Mouse (Mus musculus) heart, embryonic 12.5 days (tissue): ENCODE results near the gene Ahnak. TPM values are rescaled to one million over a fixed set of nuclear protein-coding genes. Genes with fewer than 3 reads are reported as not detected.

Source experiments
- ATAC-seq: fragments of 200-750 bp; cut with Nextera tagmentation; 2 replicates; pipeline ENCODE4 v1.8.0; 2017; ENCODE audit warnings: moderate TSS enrichment, moderate library complexity; ENCODE audit not compliant: insufficient number of reproducible peaks, low FRiP score
- H3K27ac ChIP-seq: fragments of 300-500 bp; sonication (generic); 2 replicates; pipeline ENCODE4 v1.5.1; 2016; ENCODE audit warnings: mild to moderate bottlenecking, moderate library complexity; ENCODE audit not compliant: poor library complexity, severe bottlenecking
- H3K27me3 ChIP-seq: fragments of 300-500 bp; sonication (generic); replicated peaks from 2 replicates; pipeline ENCODE4 v1.6.1; 2016; ENCODE audit warnings: mild to moderate bottlenecking, moderate library complexity
- H3K36me3 ChIP-seq: fragments of 300-500 bp; sonication (generic); 2 replicates; pipeline ENCODE4 v1.6.1; 2016; ENCODE audit warnings: mild to moderate bottlenecking, moderate library complexity
- H3K4me1 ChIP-seq: fragments of 300-500 bp; sonication (generic); replicated peaks from 2 replicates; pipeline ENCODE4 v1.6.1; 2016; ENCODE audit warnings: mild to moderate bottlenecking
- H3K4me2 ChIP-seq: fragments of 300-500 bp; sonication (generic); 2 replicates; pipeline ENCODE4 v1.6.1; 2016; ENCODE audit warnings: mild to moderate bottlenecking, moderate library complexity
- H3K4me3 ChIP-seq: fragments of 300-500 bp; sonication (generic); 2 replicates; pipeline ENCODE4 v1.5.1; 2016; ENCODE audit warnings: mild to moderate bottlenecking
- H3K9ac ChIP-seq: fragments of 300-500 bp; sonication (generic); 2 replicates; pipeline ENCODE4 v1.6.1; 2016; ENCODE audit warnings: mild to moderate bottlenecking, moderate library complexity
- H3K9me3 ChIP-seq: fragments of 300-500 bp; sonication (generic); replicated peaks from 2 replicates; pipeline ENCODE4 v1.6.1; 2016; ENCODE audit warnings: mild to moderate bottlenecking, moderate library complexity
- WGBS: fragments of 180-500 bp; shearing (Covaris S2); methylation state at CpG from one replicate; pipeline ENCODE4 v1.1.7; 2016; 5-methylcytosine and 5-hydroxymethylcytosine counted together
- polyA plus RNA-seq: library from polyadenylated mRNA; unstranded; fragments of >200 nt; fragmentation: Nextera tagmentation; extraction: Ambion mirVana; gene quantifications from 2 replicates; pipeline ENCODE4 v1.2.1, GENCODE M21; 2016

Gene Ahnak
- polyA plus RNA-seq, 1 experiment from 2014 or later: 27.1 TPM

DNA sequence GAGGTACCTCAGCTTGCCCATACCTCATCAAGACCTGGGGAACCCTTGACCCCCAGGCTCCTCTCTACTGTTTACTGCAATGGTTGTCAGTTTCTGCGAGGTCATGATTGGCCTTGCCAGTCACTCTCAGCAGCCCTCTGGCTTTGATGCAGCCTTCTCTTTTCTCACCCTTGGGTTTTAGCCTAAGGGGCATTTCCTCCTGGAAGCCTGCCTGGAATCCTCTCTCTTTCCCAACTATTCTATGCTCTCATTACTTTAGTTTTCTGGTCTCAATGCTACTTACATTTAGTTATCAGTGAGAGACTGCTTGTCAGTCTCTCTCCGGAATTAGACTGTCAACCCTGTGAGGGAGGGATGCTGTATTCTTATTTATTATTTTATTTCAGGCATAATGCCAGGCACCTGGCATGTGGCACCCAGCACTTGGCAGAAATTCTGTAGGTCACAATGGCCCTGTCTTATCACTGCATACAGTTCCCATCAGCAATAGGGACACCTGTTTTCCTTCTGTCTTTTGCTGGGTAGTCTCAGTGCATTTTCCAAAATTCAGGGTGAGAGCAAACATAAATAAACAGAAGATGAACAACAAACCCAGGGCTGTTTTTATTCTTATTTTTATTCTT, 40.7 kb downstream of the Ahnak start:
- Histone ChIP-seq H3K9me3 (no peaks in the 10 kb centered on the region), H3K27ac (no peak overlapping the region), H3K4me3 (no peak overlapping the region), H3K4me2 (no peak overlapping the region), H3K36me3 (no peaks in the 10 kb centered on the region), H3K27me3 (no peaks in the 10 kb centered on the region), H3K4me1 (peaks cover 58% of the 10 kb centered on the region), H3K9ac (no peak overlapping the region)
- ATAC-seq: no peak
- 67% methylated on average over 2 of the region's 2 CpGs for WGBS

DNA sequence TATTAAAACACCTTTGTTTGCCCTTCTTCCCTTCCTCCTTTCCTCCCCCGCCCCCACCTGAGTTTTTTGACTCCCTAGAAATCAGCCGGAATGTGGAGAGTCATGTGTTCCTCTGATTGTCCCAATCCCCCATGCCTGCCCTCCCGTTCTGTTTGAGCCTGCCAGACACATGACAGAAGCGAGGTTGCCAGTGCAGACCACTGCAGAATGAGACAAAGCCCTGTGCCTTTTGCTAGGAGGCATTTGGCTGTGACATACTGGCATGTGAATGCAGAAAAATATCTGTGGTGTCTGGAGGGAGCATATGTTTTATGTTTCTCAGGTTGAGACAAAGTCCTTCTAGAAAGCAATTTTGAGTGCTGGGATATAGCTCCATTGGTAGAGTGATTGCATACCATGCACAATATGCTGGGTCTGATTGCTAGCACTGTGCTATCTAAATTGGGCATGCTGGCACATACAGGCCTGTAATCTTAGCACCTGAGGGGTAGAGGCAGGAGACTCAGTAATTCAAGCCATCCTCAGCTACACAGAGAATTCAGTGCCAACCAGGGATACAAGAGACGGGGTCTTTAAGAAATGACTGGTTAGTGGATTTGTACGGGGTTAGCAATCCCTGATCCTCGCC, 43.5 kb downstream of the Ahnak start:
- Histone ChIP-seq H3K36me3 (no peaks in the 10 kb centered on the region), H3K9me3 (no peaks in the 10 kb centered on the region), H3K27ac (no peak overlapping the region), H3K27me3 (no peaks in the 10 kb centered on the region), H3K4me2 (no peak overlapping the region), H3K9ac (no peak overlapping the region), H3K4me1 (peaks cover 36% of the 10 kb centered on the region), H3K4me3 (no peak overlapping the region)
- 61% methylated on average over 7 of the region's 7 CpGs for WGBS
- no peak for ATAC-seq

DNA sequence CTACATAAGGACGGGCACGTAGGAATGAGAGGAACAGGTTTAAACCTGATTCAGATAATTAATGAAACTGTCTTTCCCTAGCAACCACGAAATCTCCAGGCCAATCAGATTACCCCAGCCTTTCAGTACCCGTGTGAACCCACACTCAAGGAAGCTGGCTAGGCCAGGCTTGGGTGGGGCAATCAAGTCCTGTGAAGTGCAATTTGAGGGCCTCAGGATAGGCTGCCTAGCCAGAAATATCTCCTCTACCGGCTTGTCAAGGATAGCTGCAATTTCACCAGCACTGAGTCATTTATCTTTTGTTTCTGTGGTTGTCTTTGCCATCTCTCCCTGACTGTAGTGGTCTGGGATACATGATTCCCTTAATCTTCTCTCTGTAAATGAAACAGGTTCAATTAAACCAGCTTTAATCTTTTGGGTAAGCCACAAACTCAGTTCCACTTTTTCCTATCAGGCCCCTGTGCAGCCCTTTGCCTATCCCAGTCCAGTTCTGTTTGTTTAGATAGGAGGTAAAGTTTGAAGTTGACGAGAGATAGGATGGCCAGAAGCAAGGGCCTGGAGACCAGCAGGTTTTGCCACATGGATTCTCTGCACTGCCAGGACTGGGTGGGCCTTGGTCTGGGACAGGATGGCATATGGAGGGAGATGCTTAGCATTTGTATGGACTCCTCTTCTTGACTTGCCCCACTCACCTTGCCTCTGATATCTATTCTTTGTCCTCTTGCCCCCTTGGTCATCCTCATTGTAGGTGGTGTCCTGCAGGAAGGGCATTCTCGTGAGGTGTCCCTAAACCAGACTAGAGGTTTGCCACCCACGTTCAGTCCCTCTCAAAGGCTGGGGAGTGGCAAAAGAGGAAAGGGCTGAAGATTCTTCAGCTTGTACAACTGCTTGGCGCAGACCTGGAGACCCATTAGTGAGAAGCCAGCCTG, 44.6 kb downstream of the Ahnak start:
- Histone ChIP-seq H3K4me3 (no peak overlapping the region), H3K27ac (no peak overlapping the region), H3K27me3 (no peaks in the 10 kb centered on the region), H3K4me1 (peaks cover 27% of the 10 kb centered on the region), H3K9ac (no peak overlapping the region), H3K9me3 (no peaks in the 10 kb centered on the region), H3K4me2 (no peak overlapping the region), H3K36me3 (no peaks in the 10 kb centered on the region)
- ATAC-seq: no peak; the same call in 1 of the 2 replicates
- 58% methylated on average over 9 of the region's 9 CpGs for WGBS

DNA sequence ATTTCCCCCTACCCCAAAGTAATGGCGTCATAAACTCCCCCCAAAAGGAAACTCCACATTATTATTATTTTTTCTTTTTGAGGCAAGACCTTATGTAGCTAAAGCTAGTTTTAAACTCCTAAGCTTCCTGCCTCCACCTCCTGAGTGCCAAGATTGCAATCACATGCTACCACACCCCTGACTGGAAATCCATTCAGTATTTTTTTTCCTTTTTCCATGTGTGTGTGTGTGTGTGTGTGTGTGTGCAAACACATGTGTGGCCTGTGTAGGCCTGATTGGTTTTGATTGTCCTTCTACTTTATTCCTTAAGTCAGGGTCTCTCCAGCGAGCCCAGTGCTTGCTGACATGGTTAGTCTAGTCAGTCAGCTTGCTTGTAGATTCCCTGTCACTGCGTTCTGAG, 45.4 kb downstream of the Ahnak start:
- 79% methylated on average over 3 of the region's 3 CpGs for WGBS
- Histone ChIP-seq H3K9me3 (no peaks in the 10 kb centered on the region), H3K9ac (no peak overlapping the region), H3K27me3 (no peaks in the 10 kb centered on the region), H3K4me3 (no peak overlapping the region), H3K4me1 (peaks cover 25% of the 10 kb centered on the region), H3K27ac (no peak overlapping the region), H3K4me2 (no peak overlapping the region), H3K36me3 (no peaks in the 10 kb centered on the region)
- no peak for ATAC-seq

DNA sequence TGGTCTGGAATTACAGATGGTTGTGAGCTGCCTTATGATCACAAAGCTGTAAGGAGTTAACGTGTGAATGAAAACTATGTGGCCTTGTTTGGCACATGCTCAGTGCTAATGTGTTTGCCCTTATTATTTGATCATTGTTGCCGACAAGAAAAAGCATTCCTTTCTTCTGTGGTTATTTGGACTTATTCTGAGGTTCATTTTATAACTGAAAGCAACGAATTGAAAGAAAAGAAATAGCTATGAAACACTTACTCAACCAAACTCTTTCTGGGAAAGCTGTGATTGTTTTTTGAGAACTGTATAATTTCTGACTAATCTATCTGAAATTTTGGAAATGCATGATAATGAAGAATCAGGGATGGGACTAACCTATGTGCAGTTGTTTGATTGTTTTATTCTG, 46.0 kb downstream of the Ahnak start:
- no peaks in the 10 kb centered on the region for H3K9me3 ChIP-seq
- H3K4me3 ChIP-seq: no peak overlapping the region
- no peak overlapping the region for H3K4me2 ChIP-seq
- H3K36me3 ChIP-seq: no peaks in the 10 kb centered on the region
- H3K27me3 ChIP-seq: no peaks in the 10 kb centered on the region
- ATAC-seq: no peak
- H3K27ac ChIP-seq: no peak overlapping the region
- H3K9ac ChIP-seq: no peak overlapping the region
- WGBS: 75% methylated on average over 3 of the region's 3 CpGs
- peaks cover 25% of the 10 kb centered on the region for H3K4me1 ChIP-seq

DNA sequence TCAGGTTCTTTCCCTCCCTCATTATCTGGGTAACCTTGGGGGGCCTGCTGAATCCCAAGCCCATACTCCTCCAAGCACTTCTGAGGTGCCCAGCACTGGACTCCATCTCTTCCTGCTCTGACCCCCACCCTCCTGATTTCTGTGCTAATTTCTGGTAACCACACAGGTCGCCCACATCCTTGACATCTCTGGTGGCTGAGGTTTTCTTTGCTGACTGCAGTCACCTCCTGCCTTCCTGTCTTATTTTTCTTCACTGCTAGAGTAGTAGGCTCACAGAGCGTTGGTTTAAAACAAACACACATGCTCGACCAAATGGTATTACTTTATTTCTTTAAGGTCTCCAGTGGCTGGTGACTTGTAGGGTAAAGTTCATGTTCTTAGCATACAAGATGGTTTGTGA, 49.1 kb downstream of the Ahnak start:
- 66% methylated on average over 3 of the region's 3 CpGs for WGBS
- no peak overlapping the region for H3K27ac ChIP-seq
- H3K27me3 ChIP-seq: no peaks in the 10 kb centered on the region
- H3K9ac ChIP-seq: no peak overlapping the region
- no peaks in the 10 kb centered on the region for H3K9me3 ChIP-seq
- no peak for ATAC-seq
- H3K4me3 ChIP-seq: no peak overlapping the region
- peaks cover 15% of the 10 kb centered on the region for H3K4me1 ChIP-seq
- H3K36me3 ChIP-seq: no peaks in the 10 kb centered on the region
- no peak overlapping the region for H3K4me2 ChIP-seq

DNA sequence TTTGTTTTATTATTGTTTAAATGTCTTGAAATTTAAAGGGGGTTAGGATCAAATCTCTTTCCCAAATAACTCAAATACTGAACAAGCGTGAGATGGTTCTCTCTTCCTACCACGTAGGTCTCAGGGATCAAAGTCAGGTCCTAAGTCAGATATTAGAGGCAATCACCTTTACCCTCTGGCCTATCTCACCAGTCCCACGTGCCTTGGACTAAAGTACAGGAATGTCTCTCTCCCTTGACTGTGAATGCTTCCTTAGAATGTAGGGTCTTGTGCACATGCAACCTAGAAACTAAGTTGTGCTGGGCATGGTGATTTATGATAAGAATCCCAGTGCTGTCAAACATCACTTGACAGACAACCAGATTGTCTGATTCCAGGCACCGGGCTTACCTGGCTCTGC, 50.2 kb downstream of the Ahnak start:
- ATAC-seq: no peak
- Histone ChIP-seq H3K4me3 (no peak overlapping the region), H3K27ac (no peak overlapping the region), H3K9me3 (no peaks in the 10 kb centered on the region), H3K36me3 (no peaks in the 10 kb centered on the region), H3K4me1 (peaks cover 8% of the 10 kb centered on the region), H3K9ac (no peak overlapping the region), H3K4me2 (no peak overlapping the region), H3K27me3 (no peaks in the 10 kb centered on the region)
- WGBS: 62% methylated on average over 4 of the region's 4 CpGs

DNA sequence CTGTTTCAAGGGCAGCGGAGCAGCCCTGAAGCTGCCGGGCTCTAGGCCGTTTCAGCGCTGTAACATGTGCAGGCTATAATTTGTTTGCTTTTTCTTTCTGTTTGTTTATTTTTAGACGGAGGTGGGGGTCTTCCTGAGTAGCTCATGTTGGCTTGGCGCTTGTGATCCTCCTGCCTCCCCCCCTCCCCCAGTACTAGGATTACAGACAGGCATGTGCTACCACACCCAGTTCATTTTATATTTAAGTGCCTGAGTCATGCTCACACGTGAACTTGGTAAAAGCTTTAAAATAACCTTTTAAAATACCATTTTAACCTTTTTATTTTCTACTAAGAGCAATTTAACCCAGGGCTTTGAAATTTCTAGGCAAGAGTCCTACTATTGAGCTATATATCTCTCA, 50.8 kb downstream of the Ahnak start:
- 48% methylated on average over 7 of the region's 7 CpGs for WGBS
- no peaks in the 10 kb centered on the region for H3K36me3 ChIP-seq

DNA sequence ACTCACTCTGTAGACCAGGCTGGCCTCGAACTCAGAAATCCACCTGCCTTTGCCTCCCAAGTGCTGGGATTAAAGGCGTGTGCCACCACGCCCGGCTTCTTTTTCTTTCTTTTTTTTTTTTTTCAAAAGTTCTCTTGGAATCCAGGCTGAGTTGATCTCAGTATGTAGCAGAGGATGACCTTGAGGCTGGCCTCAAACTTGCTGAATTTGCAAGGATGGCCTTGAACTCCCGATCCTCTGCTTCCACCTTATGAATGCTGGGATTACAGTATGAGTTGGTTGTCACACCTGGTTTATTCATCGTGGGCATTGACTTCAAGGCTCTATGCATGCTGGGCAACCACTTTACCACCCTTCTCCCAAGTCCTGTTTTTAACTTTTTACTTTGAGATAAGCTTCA, 51.6 kb downstream of the Ahnak start:
- H3K9ac ChIP-seq: no peak overlapping the region
- 0 out of 2 replicates have a peak, but pooled peaks cover 4% of the 10 kb centered on the region for H3K4me1 ChIP-seq
- H3K27me3 ChIP-seq: no peaks in the 10 kb centered on the region
- WGBS: 89% methylated on average over 6 of the region's 6 CpGs
- no peaks in the 10 kb centered on the region for H3K9me3 ChIP-seq
- H3K27ac ChIP-seq: no peak overlapping the region
- no peak overlapping the region for H3K4me3 ChIP-seq
- no peak overlapping the region for H3K4me2 ChIP-seq
- H3K36me3 ChIP-seq: no peaks in the 10 kb centered on the region
- ATAC-seq: no peak

More for the DNA sequence above, 50.8 kb downstream of the Ahnak start:
- no peak for ATAC-seq
- Histone ChIP-seq H3K9me3 (no peaks in the 10 kb centered on the region), H3K27me3 (no peaks in the 10 kb centered on the region), H3K9ac (no peak overlapping the region), H3K4me2 (no peak overlapping the region), H3K4me3 (no peak overlapping the region), H3K27ac (no peak overlapping the region), H3K4me1 (0 out of 2 replicates have a peak, but pooled peaks cover 4% of the 10 kb centered on the region)

DNA sequence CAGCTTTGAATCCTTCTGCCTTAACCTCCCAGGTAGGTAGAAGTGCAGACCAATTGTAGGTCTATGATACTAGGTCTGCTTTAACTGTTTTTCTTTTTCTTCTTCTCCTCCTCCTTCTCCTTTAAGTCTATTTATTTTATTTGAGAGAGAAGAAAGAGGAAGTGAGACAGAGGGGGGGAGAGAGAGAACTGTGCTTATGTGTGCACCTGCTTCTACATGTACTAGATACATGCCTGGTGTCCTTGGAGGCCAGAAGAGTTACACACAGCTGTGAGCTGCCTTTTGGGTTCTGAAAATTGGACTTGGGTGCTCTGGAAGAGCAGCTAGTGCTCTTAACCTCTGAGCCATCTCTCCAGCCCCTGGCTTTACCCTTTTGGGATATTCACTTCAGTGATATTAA, 52.0 kb downstream of the Ahnak start:
- Histone ChIP-seq H3K36me3 (no peaks in the 10 kb centered on the region), H3K9me3 (no peaks in the 10 kb centered on the region), H3K27ac (no peak overlapping the region), H3K4me1 (0 out of 2 replicates have a peak, but pooled peaks cover 4% of the 10 kb centered on the region), H3K9ac (no peak overlapping the region), H3K27me3 (no peaks in the 10 kb centered on the region), H3K4me3 (no peak overlapping the region), H3K4me2 (no peak overlapping the region)
- no peak for ATAC-seq

DNA sequence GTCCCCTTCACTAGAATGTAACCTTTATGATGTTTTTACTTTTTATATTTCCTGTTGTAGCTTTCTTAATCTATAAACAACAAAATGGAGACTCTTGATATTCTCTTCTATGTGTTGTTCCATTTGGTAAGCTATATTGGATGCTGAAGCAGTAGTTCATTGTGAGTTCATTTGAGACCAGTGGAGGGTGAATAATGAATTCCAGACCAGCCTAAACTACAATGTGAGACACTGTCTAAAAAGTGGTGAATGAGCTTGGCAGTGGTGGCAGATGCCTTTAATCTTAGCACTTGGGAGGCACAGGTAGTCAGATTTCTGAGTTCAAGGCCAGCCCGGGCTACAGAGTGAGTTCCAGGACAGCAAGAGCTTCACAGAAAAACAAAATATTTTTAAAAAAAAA, 54.0 kb downstream of the Ahnak start:
- H3K4me3 ChIP-seq: no peak overlapping the region
- no peak overlapping the region for H3K27ac ChIP-seq
- H3K9me3 ChIP-seq: no peaks in the 10 kb centered on the region
- 75% methylated on average over 1 of the region's 1 CpGs for WGBS
- H3K4me1 ChIP-seq: peaks cover 18% of the 10 kb centered on the region
- no peak for ATAC-seq
- H3K9ac ChIP-seq: no peak overlapping the region
- H3K36me3 ChIP-seq: no peaks in the 10 kb centered on the region
- H3K27me3 ChIP-seq: no peaks in the 10 kb centered on the region
- H3K4me2 ChIP-seq: no peak overlapping the region
